Mouse (Mus musculus) stomach, postnatal 0 days (tissue): Measurements from ENCODE around the gene Efcab2.

Experiments
- CTCF ChIP-seq: IDR thresholded peaks from 2 replicates; pipeline ENCODE4 v1.5.1; 2016; ENCODE audit warnings: antibody characterized with exemption, low read depth, mild to moderate bottlenecking, moderate library complexity
- EP300 ChIP-seq: optimal IDR thresholded peaks from 2 replicates; pipeline ENCODE3; 2016; ENCODE audit warnings: antibody characterized with exemption

DNA sequence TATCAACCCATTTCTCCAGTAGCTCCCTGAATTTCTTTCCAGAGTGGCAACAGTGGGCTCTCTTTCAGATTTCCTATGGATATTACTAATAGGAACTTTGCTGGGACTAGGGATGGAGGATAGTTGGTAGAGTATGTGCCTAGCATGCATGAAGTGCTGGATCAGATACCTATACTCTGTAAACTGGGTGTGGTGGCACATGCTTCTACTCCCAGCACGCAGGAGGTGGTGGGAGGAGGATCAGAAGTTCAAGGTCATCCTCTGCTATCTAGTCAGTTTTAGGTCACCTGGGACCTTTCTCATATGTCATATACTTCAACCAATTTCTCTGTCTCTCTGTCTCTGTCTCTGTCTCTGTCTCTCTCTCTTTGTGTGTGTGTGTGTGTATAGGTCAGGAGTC lies 27.7 kb downstream of the Efcab2 start:
- TF ChIP-seq CTCF (no peak), EP300 (no peak)
